Mouse (Mus musculus) gastrocnemius, adult 8-10 months (tissue): ENCODE results near the gene Rhox2c. TPM values are rescaled to one million over a fixed set of nuclear protein-coding genes. Genes with fewer than 3 reads are reported as not detected.
"Not testable (repeated sequence)": the region's sequence is repeated elsewhere in the genome, so short reads cannot be mapped to it uniquely, and the experiment has no call there.

ENCODE experiments used
- DNase-seq, 2 experiments: peaks; one replicate each; pipeline ENCODE4 v3.0.0; 2022; ENCODE audit warnings: low spot score in 2 of 2
- total RNA-seq, 4 experiments: library from RNA; stranded (reverse); gene quantifications; 2 replicates each; pipeline ENCODE4 v1.2.4; 2022

Rhox2c gene
- total RNA-seq: not detected

DNA sequence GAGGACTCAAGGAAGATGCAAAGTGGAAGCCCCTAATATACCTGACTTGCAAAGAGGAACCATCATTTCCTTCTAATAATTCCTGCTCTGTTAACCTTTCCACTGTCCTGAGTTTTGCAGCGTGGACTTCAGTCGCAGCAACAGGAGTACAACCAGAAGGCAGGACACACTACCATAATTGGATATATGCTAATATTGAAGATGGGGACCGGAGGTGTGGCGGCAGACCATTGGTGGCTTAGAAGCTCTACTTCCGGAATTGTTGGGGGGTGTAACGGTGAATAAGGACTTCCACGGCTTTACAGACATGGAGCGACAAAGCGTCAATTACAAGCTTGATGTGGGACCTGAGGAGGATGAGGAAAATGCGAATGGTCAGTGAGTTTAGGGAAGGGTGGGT lies at the start of gene Rhox2c:
Gene Rhox2c (plus strand): TSS at position 301 of the 400 bp plus-strand sequence.
- DNase-seq: not testable (repeated sequence)

DNA sequence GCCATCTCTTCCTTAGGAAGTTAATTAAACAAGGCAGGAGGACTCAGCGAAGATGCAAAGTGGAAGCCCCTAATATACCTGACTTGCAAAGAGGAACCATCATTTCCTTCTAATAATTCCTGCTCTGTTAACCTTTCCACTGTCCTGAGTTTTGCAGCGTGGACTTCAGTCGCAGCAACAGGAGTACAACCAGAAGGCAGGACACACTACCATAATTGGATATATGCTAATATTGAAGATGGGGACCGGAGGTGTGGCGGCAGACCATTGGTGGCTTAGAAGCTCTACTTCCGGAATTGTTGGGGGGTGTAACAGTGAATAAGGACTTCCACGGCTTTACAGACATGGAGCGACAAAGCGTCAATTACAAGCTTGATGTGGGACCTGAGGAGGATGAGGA lies 41.7 kb upstream of the Rhox2c start, which contains the start of gene Rhox2b:
Gene Rhox2b (plus strand): TSS at position 301 of the 400 bp plus-strand sequence.
- DNase-seq: not testable (repeated sequence)

DNA sequence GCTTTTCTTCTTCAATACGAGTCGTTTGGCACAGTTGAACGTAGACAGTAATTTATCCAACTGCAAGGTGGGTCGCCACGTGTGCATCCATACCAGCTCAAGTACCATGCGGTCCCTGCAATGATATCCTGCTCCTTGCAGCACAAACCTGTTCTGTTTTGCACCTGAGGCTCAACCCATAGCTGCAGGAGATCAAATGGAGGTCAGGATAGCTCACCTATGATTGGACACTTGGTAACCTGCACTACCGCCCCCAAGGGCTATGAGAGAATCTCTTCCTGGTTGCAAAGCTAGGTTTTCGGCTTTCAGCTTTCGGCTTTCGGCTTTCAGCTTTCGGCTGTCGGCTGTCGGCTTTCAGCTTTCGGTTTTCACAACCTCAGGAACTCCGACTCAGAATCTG lies 21.3 kb upstream of the Rhox2c start, which contains the start of gene Rhox4b:
Gene Rhox4b (plus strand): TSS at position 301 of the 400 bp plus-strand sequence.
- DNase-seq: not testable (repeated sequence)

DNA sequence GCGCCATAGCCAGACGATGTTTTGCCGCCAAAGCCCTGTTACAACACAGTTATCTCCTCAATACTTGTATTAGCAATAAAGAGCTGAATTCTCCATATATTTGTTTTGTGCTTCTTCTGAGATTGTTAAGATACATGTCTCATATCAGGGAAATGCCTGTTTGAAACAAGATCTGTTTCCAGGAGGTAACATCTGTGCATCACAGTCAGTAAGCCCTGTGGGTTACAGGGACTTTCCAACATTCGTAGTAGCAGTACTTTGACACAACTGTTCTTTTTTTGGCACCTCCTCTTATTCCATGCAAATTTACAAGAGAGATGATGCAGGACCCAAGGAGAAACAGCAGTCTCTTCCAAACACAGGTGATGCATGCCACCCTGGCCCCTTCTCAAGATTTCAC lies 4.8 kb downstream of the Rhox2c start, which contains the start of gene Rhox3c:
Gene Rhox3c (plus strand): TSS at position 301 of the 400 bp plus-strand sequence.
- DNase-seq: not testable (repeated sequence)

DNA sequence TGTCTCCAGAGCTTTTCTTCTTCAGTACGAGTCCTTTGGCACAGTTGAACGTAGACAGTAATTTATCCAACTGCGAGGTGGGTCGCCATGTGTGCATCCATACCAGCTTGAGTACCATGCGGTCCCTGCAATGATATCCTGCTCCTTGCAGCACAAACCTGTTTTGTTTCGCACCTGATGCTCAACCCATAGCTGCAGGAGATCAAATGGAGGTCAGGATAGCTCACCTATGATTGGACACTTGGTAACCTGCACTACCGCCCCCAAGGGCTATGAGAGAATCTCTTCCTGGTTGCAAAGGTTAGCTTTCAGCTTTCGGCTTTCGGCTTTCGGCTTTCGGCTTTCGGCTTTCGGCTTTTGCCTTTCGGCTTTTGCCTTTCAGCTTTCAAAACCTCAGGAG lies 26.6 kb downstream of the Rhox2c start, which contains the start of gene Rhox4c:
Gene Rhox4c (plus strand): TSS at position 301 of the 400 bp plus-strand sequence.
- DNase-seq: not testable (repeated sequence)

DNA sequence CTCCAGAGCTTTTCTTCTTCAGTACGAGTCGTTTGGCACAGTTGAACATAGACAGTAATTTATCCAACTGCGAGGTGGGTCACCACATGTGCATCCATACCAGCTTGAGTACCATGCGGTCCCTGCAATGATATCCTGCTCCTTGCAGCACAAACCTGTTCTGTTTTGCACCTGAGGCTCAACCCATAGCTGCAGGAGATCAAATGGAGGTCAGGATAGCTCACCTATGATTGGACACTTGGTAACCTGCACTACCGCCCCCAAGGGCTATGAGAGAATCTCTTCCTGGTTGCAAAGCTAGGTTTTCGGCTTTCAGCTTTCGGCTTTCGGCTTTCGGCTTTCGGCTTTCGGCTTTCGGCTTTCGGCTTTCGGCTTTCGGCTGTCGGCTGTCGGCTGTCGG lies 60.6 kb downstream of the Rhox2c start, which contains the start of gene Rhox4d:
Gene Rhox4d (plus strand): TSS at position 301 of the 400 bp plus-strand sequence.
- not testable (repeated sequence) for DNase-seq

Other genes starting within 250 kb of the Rhox2c start
- gene Gm9, start 242.6 kb upstream of the Rhox2c start, total RNA-seq: not detected
- not detected for gene Rhox1, start 231.4 kb upstream of the Rhox2c start, total RNA-seq
- not detected for gene Rhox2a, start 208.7 kb upstream of the Rhox2c start, total RNA-seq
- gene Rhox3a, start 203.8 kb upstream of the Rhox2c start, total RNA-seq: not detected
- gene Rhox4a, start 188.3 kb upstream of the Rhox2c start, total RNA-seq: not detected
- not detected for gene Rhox3a2, start 73.7 kb upstream of the Rhox2c start, total RNA-seq
- not detected for gene Rhox4a2, start 62.8 kb upstream of the Rhox2c start, total RNA-seq
- gene Rhox2b, start 41.6 kb upstream of the Rhox2c start, total RNA-seq: not detected
- gene Rhox4b, start 21.2 kb upstream of the Rhox2c start, total RNA-seq: not detected
- not detected for gene Rhox3c, start 4.9 kb downstream of the Rhox2c start, total RNA-seq
- not detected for gene Rhox4c, start 26.7 kb downstream of the Rhox2c start, total RNA-seq
- gene Rhox2d, start 39.7 kb downstream of the Rhox2c start, total RNA-seq: not detected
- not detected for gene Rhox4d, start 60.7 kb downstream of the Rhox2c start, total RNA-seq
- gene Rhox2e, start 76.8 kb downstream of the Rhox2c start, total RNA-seq: not detected
- not detected for gene Rhox3e, start 88.3 kb downstream of the Rhox2c start, total RNA-seq
- gene Rhox4e, start 103.7 kb downstream of the Rhox2c start, total RNA-seq: not detected
- gene Rhox2f, start 117.7 kb downstream of the Rhox2c start, total RNA-seq: not detected
- not detected for gene Rhox3f, start 127.3 kb downstream of the Rhox2c start, total RNA-seq
- gene Rhox4f, start 154.0 kb downstream of the Rhox2c start, total RNA-seq: not detected
- not detected for gene Rhox3g, start 174.9 kb downstream of the Rhox2c start, total RNA-seq
- not detected for gene Rhox2g, start 189.8 kb downstream of the Rhox2c start, total RNA-seq
- gene Rhox4g, start 197.6 kb downstream of the Rhox2c start, total RNA-seq: not detected
- not detected for gene Rhox3h, start 215.1 kb downstream of the Rhox2c start, total RNA-seq
- gene Rhox2h, start 219.6 kb downstream of the Rhox2c start, total RNA-seq: not detected